Mouse (Mus musculus) stomach, postnatal 0 days (tissue): Measurements from ENCODE around the gene Smarcc2.

Experiments used
- CTCF ChIP-seq: IDR thresholded peaks from 2 replicates; pipeline ENCODE4 v1.5.1; 2016; ENCODE audit warnings: antibody characterized with exemption, low read depth, mild to moderate bottlenecking, moderate library complexity
- EP300 ChIP-seq: optimal IDR thresholded peaks from 2 replicates; pipeline ENCODE3; 2016; ENCODE audit warnings: antibody characterized with exemption

GRCm38 (mm10) chr10:128425260-128425659 lies 33.8 kb upstream of the Smarcc2 start:
- TF ChIP-seq EP300: no peak
- no peak for TF ChIP-seq CTCF
